Mouse (Mus musculus) olfactory bulb, adult 2 months (tissue): ENCODE data around the gene Neto2.
A peak's percentile ranks its signal among the peaks of the same experiment; 100 is the strongest.

Experiments used
- CTCF ChIP-seq: fragments of 200-500 bp; IDR thresholded peaks from 2 replicates; pipeline ENCODE4 v1.5.1; 2012; ENCODE audit warnings: low read depth, mild to moderate bottlenecking, low read length, moderate library complexity; ENCODE audit not compliant: insufficient read depth
- POLR2A ChIP-seq: fragments of 200-500 bp; IDR thresholded peaks from 2 replicates; pipeline ENCODE4 v1.6.1; 2012; ENCODE audit warnings: mild to moderate bottlenecking, low read depth, low read length, moderate library complexity; ENCODE audit not compliant: insufficient read depth

DNA sequence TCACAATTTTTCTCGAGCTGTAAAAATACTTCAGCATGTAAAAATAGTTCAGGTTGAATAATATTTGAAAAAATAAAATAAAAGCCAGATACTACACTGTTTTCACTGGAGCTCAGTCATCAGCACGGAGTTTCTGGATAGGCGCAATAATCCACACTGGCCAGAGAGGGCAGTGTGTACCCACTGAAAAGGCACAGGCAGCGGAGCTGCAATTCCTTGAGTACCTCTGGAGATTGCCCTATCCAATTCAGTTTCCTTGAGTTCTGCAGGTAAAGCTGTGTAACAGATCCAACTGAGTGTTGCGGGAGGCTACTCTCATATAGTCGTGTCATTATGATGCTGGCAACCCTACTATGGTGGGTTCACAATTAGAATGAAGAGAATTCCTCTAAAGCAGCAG, 1.7 kb downstream of the Neto2 start:
- 0 out of 2 replicates have a peak, but pooled peaks have one; percentile 37 for TF ChIP-seq CTCF
- TF ChIP-seq POLR2A: no peak
